Mouse (Mus musculus) intestine, embryonic 14.5 days (tissue): ENCODE measurements at regions not wholly inside any gene's neighbourhood (a gene's known extent, or its start where the extent isn't known, plus 50 kb on each side); places are given as distances from the start of the nearest gene placed in this dataset.

Source experiments
- ATAC-seq: fragments of 200-750 bp; cut with Nextera tagmentation; replicated peaks from 2 replicates; pipeline ENCODE4 v1.8.0; 2017; ENCODE audit warnings: low read depth, moderate number of reproducible peaks, moderate TSS enrichment, moderate library complexity; ENCODE audit not compliant: low FRiP score, low TSS enrichment
- DNase-seq: peaks from one replicate; pipeline ENCODE4 v3.0.0-alpha.2; 2018; ENCODE audit warnings: low spot score
- H3K27ac ChIP-seq: fragments of 300-500 bp; sonication (generic); 2 replicates; pipeline ENCODE4 v1.5.1; 2014; ENCODE audit warnings: low read depth, mild to moderate bottlenecking, control low read depth
- H3K27me3 ChIP-seq: fragments of 300-500 bp; sonication (generic); replicated peaks from 2 replicates; pipeline ENCODE4 v1.6.1; 2014; ENCODE audit warnings: low read length, control low read depth; ENCODE audit not compliant: control insufficient read depth, insufficient read depth
- H3K36me3 ChIP-seq: fragments of 300-500 bp; sonication (generic); 2 replicates; pipeline ENCODE4 v1.6.1; 2014; ENCODE audit warnings: low read length, control low read depth; ENCODE audit not compliant: control insufficient read depth, insufficient read depth
- H3K4me1 ChIP-seq: fragments of 300-500 bp; sonication (generic); replicated peaks from 2 replicates; pipeline ENCODE4 v1.6.1; 2014; ENCODE audit warnings: low read length, control low read depth, mixed read lengths; ENCODE audit not compliant: control insufficient read depth, insufficient read depth
- H3K4me2 ChIP-seq: fragments of 300-500 bp; sonication (generic); 2 replicates; pipeline ENCODE4 v1.6.1; 2014; ENCODE audit warnings: low read length
- H3K4me3 ChIP-seq: fragments of 300-500 bp; sonication (generic); 2 replicates; pipeline ENCODE4 v1.5.1; 2014; ENCODE audit warnings: low read depth, low read length, control low read depth, mixed read lengths
- H3K9ac ChIP-seq: fragments of 300-500 bp; sonication (generic); 2 replicates; pipeline ENCODE4 v1.6.1; 2014; ENCODE audit warnings: mild to moderate bottlenecking, low read length
- H3K9me3 ChIP-seq: fragments of 300-500 bp; sonication (generic); 2 replicates; pipeline ENCODE4 v1.6.1; 2016; ENCODE audit warnings: low read length, control low read depth; ENCODE audit not compliant: control insufficient read depth
- WGBS: fragments of 180-500 bp; shearing (Covaris S2); extraction: QIAGEN DNeasy Blood & Tissue Kit; methylation state at CpG from one replicate; pipeline ENCODE4 v1.1.7; 2014; 5-methylcytosine and 5-hydroxymethylcytosine counted together

DNA sequence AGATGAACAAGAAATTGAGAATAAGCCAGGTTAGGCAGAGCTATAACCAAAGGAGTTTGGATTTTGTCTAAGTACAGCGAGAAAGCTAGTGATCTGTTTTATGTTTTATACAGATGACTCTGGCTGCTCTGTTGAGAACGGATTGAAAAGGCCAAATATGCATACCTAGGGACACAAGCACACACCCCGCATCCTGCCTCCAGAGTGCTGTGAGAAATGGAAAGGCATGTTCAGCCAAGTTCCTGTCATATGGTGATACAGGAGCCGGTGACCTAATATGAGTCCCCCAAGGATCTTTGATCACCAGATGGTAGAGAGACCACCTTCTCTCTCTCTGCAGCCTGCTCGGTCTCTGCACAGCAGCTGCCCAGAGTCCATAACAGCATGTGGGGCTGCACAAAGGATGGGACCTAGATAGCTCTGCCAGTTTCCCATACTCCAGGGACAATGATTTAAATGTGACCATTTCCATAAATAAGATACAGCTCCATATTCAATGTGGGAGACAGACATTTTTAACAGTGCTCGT, 826.5 kb downstream of the Mat2b start:
- H3K4me1 ChIP-seq = no peaks in the 10 kb centered on the region
- no peaks in the 10 kb centered on the region for H3K9me3 ChIP-seq
- DNase-seq (no peak), ATAC-seq (no peak)
- no peak overlapping the region for H3K4me3 ChIP-seq
- H3K36me3 ChIP-seq = no peaks in the 10 kb centered on the region
- H3K9ac ChIP-seq = no peak overlapping the region
- 68% methylated on average over 6 of the region's 6 CpGs for WGBS
- no peaks in the 10 kb centered on the region for H3K27me3 ChIP-seq
- H3K4me2 ChIP-seq = no peak overlapping the region
- no peak overlapping the region for H3K27ac ChIP-seq
